Mouse (Mus musculus) E14TG2a.4 (cell line): ENCODE measurements around the gene Apba1.

ENCODE experiments used
- CTCF ChIP-seq: conservative IDR thresholded peaks from 2 replicates; pipeline ENCODE4 v1.5.1; 2014; ENCODE audit warnings: low read length
- NANOG ChIP-seq: IDR thresholded peaks from 2 replicates; pipeline ENCODE4 v1.6.1; 2014; ENCODE audit warnings: borderline replicate concordance, low read length, mixed read lengths
- POU5F1 ChIP-seq: IDR thresholded peaks from 2 replicates; pipeline ENCODE4 v1.6.1; 2014; ENCODE audit warnings: low read length, borderline replicate concordance

DNA sequence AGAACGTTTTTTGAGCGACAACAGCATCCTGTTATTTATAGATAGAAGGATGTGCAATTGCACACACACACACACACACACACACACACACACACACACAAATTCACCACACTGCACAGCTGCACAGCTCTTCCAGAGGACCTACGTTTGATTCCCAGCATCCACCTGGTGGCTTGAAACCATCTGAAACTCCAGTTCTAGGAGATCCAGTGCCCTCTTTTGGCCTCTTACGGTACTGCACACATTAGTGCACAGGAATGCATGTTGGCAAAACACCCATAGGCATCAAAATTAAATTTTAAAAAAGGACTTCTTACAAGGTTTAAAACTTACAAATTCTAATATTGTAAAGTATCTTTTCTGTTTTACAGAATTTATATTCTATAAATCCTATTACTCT, 99.4 kb downstream of the Apba1 start:
- TF ChIP-seq CTCF (peak; percentile 48), NANOG (no peak), POU5F1 (no peak)
